Mouse (Mus musculus) E14TG2a.4 (cell line): ENCODE measurements around the gene Gadl1.

Experiments
- H3K27me3 ChIP-seq: 2 replicates; pipeline ENCODE4 v1.6.1; 2014; ENCODE audit warnings: low read length, control low read depth; ENCODE audit not compliant: insufficient read depth
- H3K36me3 ChIP-seq: 2 replicates; pipeline ENCODE4 v1.6.1; 2014; ENCODE audit warnings: low read length, control low read depth; ENCODE audit not compliant: insufficient read depth
- H3K4me1 ChIP-seq: replicated peaks from 2 replicates; pipeline ENCODE4 v1.6.1; 2014; ENCODE audit warnings: low read depth, low read length, control low read depth
- H3K4me3 ChIP-seq: replicated peaks from 2 replicates; pipeline ENCODE4 v1.5.1; 2014; ENCODE audit warnings: mild to moderate bottlenecking, low read length
- H3K9me3 ChIP-seq: 2 replicates; pipeline ENCODE4 v1.6.1; 2014; ENCODE audit warnings: low read length, control low read depth
- CTCF ChIP-seq: conservative IDR thresholded peaks from 2 replicates; pipeline ENCODE4 v1.5.1; 2014; ENCODE audit warnings: low read length
- NANOG ChIP-seq: IDR thresholded peaks from 2 replicates; pipeline ENCODE4 v1.6.1; 2014; ENCODE audit warnings: borderline replicate concordance, low read length, mixed read lengths
- POU5F1 ChIP-seq: IDR thresholded peaks from 2 replicates; pipeline ENCODE4 v1.6.1; 2014; ENCODE audit warnings: low read length, borderline replicate concordance

The Gadl1 gene

DNA sequence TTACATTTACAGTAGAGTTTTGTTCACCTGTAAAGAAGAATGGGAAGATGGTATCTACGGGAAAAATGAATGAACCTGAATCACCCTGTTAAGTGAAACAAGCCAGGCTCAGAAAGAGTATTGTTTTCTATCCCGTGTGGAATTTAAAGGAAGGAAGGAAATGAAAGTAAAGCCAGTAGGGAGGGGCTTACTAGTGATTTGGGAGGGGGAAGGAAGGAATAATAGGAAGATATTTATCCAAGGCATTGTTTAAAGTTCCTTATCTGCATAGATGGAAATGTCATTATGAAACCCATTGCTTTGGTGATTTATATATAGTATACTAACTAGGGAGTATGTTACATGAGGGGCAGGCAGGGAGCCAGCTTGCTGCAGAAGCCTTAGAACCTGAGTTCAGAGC lies 199.5 kb downstream of the Gadl1 start:
- H3K4me3 ChIP-seq, result no peak overlapping the region
- no peaks in the 10 kb centered on the region for H3K9me3 ChIP-seq
- TF ChIP-seq POU5F1 (no peak), CTCF (no peak), NANOG (no peak)
- no peaks in the 10 kb centered on the region for H3K36me3 ChIP-seq
- H3K27me3 ChIP-seq, result no peaks in the 10 kb centered on the region
- H3K4me1 ChIP-seq, result no peaks in the 10 kb centered on the region

GRCm38 (mm10) chr9:116111149-116111970 lies 202.1 kb downstream of the Gadl1 start:
- H3K9me3 ChIP-seq, result no peaks in the 10 kb centered on the region
- TF ChIP-seq CTCF, result no peak
- no peak for TF ChIP-seq POU5F1
- TF ChIP-seq NANOG, result no peak
- no peaks in the 10 kb centered on the region for H3K4me1 ChIP-seq
- no peaks in the 10 kb centered on the region for H3K36me3 ChIP-seq
- no peaks in the 10 kb centered on the region for H3K27me3 ChIP-seq
- no peak overlapping the region for H3K4me3 ChIP-seq

DNA sequence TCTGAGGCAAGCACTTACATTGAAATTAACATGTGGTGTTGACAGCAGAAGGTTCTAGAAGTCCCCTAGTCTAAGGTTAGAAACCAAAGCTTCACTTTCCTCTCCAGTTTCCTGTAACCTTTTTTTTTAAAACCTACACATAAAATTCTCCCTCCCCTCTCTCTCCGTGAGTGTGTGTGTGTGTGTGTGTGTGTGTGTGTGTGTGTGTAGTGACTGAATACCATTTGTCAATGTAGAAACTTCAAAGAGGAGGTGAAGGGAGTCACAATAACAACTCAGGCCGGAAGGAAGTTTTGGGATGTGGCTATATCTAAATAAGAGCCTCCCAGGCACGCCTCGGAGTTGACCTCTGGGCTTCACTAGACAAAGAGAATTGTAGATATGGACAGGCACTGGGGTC lies 205.1 kb downstream of the Gadl1 start:
- no peaks in the 10 kb centered on the region for H3K27me3 ChIP-seq
- H3K36me3 ChIP-seq, result no peaks in the 10 kb centered on the region
- H3K9me3 ChIP-seq, result no peaks in the 10 kb centered on the region
- TF ChIP-seq CTCF (no peak), POU5F1 (no peak), NANOG (no peak)
- no peaks in the 10 kb centered on the region for H3K4me1 ChIP-seq
- H3K4me3 ChIP-seq, result no peak overlapping the region

- TF ChIP-seq POU5F1 (no peak), CTCF (no peak), NANOG (no peak)
- Histone ChIP-seq H3K4me1 (no peaks in the 10 kb centered on the region), H3K36me3 (no peaks in the 10 kb centered on the region), H3K9me3 (no peaks in the 10 kb centered on the region), H3K27me3 (no peaks in the 10 kb centered on the region), H3K4me3 (no peak overlapping the region)
Observed at GRCm38 (mm10) chr9:116115875-116116274, 206.6 kb downstream of the Gadl1 start.

GRCm38 (mm10) chr9:116118332-116118872 lies 209.1 kb downstream of the Gadl1 start:
- TF ChIP-seq NANOG (no peak), POU5F1 (no peak), CTCF (no peak)
- Histone ChIP-seq H3K4me3 (no peak overlapping the region), H3K4me1 (peaks cover 4% of the 10 kb centered on the region; the same call in 1 of the 2 replicates), H3K27me3 (no peaks in the 10 kb centered on the region), H3K9me3 (no peaks in the 10 kb centered on the region), H3K36me3 (no peaks in the 10 kb centered on the region)

DNA sequence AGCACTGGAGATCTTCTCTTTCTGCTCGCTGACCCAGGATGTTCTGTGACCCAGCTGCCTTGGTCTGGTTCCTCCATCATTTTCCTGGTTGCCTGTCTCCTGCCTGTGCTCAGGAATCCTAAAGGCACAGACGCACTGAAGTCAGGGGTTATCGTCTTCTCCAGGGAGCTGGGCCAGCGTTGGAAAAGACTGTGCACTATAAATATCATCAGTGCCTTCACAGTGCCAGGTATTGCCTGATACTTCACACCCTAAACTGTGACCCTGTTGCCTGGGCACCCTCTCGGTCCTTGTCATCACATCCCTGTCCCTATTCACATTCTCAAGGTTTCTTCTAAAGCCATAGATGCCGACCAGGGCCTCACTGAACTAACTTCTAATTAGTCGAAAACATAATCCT lies 210.7 kb downstream of the Gadl1 start:
- TF ChIP-seq CTCF (no peak), POU5F1 (no peak), NANOG (no peak)
- Histone ChIP-seq H3K36me3 (no peaks in the 10 kb centered on the region), H3K9me3 (no peaks in the 10 kb centered on the region), H3K4me3 (no peak overlapping the region), H3K27me3 (no peaks in the 10 kb centered on the region), H3K4me1 (peaks cover 4% of the 10 kb centered on the region; the same call in 1 of the 2 replicates)

DNA sequence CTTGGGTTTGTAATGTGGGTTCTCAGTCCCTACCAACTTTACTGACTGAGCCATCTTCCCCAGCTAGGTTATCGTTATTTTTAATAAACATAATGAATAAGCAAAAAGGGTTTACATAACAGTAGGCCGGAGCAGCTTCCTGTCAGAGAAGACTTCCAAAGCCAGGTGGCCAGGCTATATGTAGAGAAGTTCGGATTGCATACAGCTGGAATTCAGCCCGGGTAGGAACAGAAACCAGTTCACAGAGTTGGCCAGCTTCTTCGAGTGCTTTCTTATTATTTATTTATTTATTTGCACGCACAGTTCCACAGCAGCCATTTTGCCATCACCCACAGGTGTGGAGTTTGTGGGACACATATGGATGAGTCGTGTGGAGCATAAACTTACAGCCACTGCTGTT lies 212.2 kb downstream of the Gadl1 start:
- Histone ChIP-seq H3K4me3 (no peak overlapping the region), H3K27me3 (no peaks in the 10 kb centered on the region), H3K36me3 (no peaks in the 10 kb centered on the region), H3K9me3 (no peaks in the 10 kb centered on the region), H3K4me1 (peaks cover 4% of the 10 kb centered on the region; the same call in 1 of the 2 replicates)
- no peak for TF ChIP-seq NANOG
- no peak for TF ChIP-seq POU5F1
- TF ChIP-seq CTCF, result no peak

GRCm38 (mm10) chr9:116122544-116122943 lies 213.3 kb downstream of the Gadl1 start:
- H3K27me3 ChIP-seq, result no peaks in the 10 kb centered on the region
- no peak overlapping the region for H3K4me3 ChIP-seq
- peaks cover 4% of the 10 kb centered on the region; the same call in 1 of the 2 replicates for H3K4me1 ChIP-seq
- TF ChIP-seq NANOG, result no peak
- no peak for TF ChIP-seq POU5F1
- TF ChIP-seq CTCF, result no peak
- H3K36me3 ChIP-seq, result no peaks in the 10 kb centered on the region
- H3K9me3 ChIP-seq, result no peaks in the 10 kb centered on the region
